ENCODE assay signal across 7 mouse cellular contexts in the genomic region with DNA sequence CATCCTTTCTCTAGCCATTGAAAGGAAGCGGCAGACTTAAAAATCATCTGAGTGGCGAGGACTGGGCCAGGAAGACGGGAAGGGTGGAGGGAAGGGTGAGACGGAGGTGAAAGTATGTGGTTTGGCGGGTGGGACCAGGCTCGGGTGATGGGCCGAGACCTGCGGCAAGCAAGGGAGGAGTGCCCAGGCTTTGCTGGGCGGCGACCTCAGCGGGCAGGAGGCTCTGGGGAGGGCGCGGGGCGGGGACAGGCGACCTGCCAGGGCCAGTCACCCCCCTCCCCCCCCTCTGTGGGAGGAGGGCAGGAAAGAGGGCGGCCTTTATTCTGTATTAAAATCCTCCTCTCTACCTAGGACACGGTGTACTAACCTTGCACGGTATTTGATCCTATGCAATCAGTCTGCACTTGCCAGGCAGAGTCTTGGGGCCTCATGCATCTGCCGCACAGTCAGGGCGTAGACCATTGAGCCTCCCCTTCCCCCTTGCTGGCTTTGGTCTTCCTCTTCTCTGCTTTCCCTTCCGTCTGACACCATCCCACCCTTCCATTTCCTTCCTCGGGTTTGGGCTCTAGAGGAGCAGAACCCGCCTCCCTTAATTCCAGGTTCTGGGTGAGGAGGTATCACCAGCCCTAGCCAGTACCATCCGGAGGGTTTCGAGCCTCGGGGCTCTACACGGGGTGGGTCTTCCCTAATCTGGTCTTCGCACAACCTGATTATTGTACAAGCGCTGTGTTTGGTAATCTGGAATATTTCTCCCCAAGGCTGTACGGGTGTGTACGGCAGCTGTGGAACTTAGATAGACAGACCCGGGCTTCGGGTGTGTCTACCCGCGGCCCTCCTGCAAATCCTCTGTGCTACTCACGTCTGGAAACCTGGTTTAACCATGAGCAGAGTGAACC. TPM values are rescaled to one million over a fixed set of nuclear protein-coding genes. Genes with fewer than 3 reads are reported as not detected.
DNase-seq lines count a peak whose midpoint lies in the region; ATAC-seq and TF ChIP-seq lines count a peak whose summit lies in the region.

No protein-coding gene starts in this region.

- WGBS in forebrain, embryonic 10.5 days, result 29% methylated on average over 32 of the region's 36 CpGs
- 19% methylated on average over 36 of the region's 36 CpGs for WGBS in limb, embryonic 10.5 days
- WGBS in midbrain, embryonic 12.5 days, result 23% methylated on average over 33 of the region's 36 CpGs

- intact Hi-C loops in heart, postnatal 25 days (cut with DNase I), result no loop called here

- peak; percentile 65 to 91 for TF ChIP-seq EP300 in MEL (IDR thresholded peaks at IDR 0.05; ENCODE audit: low read depth in 1 of 2, low read length in 2 of 2)

- peak; percentile 86 for DNase-seq in MEL (ENCODE audit: low read depth, low spot score)
- DNase-seq in forebrain, embryonic 10.5 days (ENCODE audit: extremely low spot score, low spot score), result peak; percentile 41
- peak; percentile 77 for DNase-seq in heart, postnatal 25 days (ENCODE audit: low spot score)
- peak; percentile 60 for DNase-seq in limb, embryonic 10.5 days (ENCODE audit: low spot score)
- peak; percentile 92 to 94 for DNase-seq in spleen, postnatal 36 days (ENCODE audit: low spot score in 2 of 2)

- TF ChIP-seq RAD21 in MEL (IDR thresholded peaks at IDR 0.05; ENCODE audit: low read depth, low read length), result no peak

- H3K9ac ChIP-seq in MEL (ENCODE audit: control insufficient read depth, low read depth, low read length, poor library complexity, severe bottlenecking), result peak overlapping the region; percentile 73
- peak overlapping the region; percentile 51 for H3K9ac ChIP-seq in midbrain, embryonic 12.5 days (replicated peaks)

- H3K4me3 ChIP-seq in MEL (ENCODE audit: control insufficient read depth in 1 of 2, insufficient read depth in 1 of 2, low read depth in 2 of 2, low read length in 2 of 2), result peak overlapping the region; percentile 60 to 72
- peak overlapping the region; percentile 43 for H3K4me3 ChIP-seq in bone marrow macrophage, adult 2 months (ENCODE audit: insufficient read depth, low read length)
- peak overlapping the region; percentile 56 for H3K4me3 ChIP-seq in forebrain, embryonic 10.5 days
- H3K4me3 ChIP-seq in limb, embryonic 10.5 days, result peak overlapping the region; percentile 58
- H3K4me3 ChIP-seq in midbrain, embryonic 12.5 days, result peak overlapping the region; percentile 41

- no peaks in the 10 kb centered on the region; the same call in 1 of the 2 replicates for H3K79me2 ChIP-seq in MEL (ENCODE audit: control insufficient read depth, insufficient read depth, low read length, poor library complexity)

- H3K4me1 ChIP-seq in MEL (ENCODE audit: control insufficient read depth in 1 of 2, insufficient read depth in 2 of 2, low read length in 2 of 2), result peaks cover 16 to 43% of the 10 kb centered on the region in 2 experiments
- H3K4me1 ChIP-seq in bone marrow macrophage, adult 2 months (ENCODE audit: control insufficient read depth, insufficient read depth, low read length), result peaks cover 40% of the 10 kb centered on the region
- H3K4me1 ChIP-seq in forebrain, embryonic 10.5 days, result peaks cover 68% of the 10 kb centered on the region
- H3K4me1 ChIP-seq in limb, embryonic 10.5 days, result peaks cover 47% of the 10 kb centered on the region
- H3K4me1 ChIP-seq in midbrain, embryonic 12.5 days, result peaks cover 40% of the 10 kb centered on the region

- H3K4me2 ChIP-seq in midbrain, embryonic 12.5 days (replicated peaks), result peak overlapping the region; percentile 72

- no peaks in the 10 kb centered on the region for H3K9me3 ChIP-seq in MEL (replicated peaks; ENCODE audit: insufficient read depth, low read length)
- no peaks in the 10 kb centered on the region for H3K9me3 ChIP-seq in forebrain, embryonic 10.5 days
- H3K9me3 ChIP-seq in limb, embryonic 10.5 days (replicated peaks), result no peaks in the 10 kb centered on the region
- no peaks in the 10 kb centered on the region for H3K9me3 ChIP-seq in midbrain, embryonic 12.5 days

- peak overlapping the region; percentile 91 for H3K27ac ChIP-seq in MEL (ENCODE audit: control insufficient read depth, low read depth, low read length)
- peak overlapping the region; percentile 92 for H3K27ac ChIP-seq in bone marrow macrophage, adult 2 months (ENCODE audit: insufficient read depth, low read depth, low read length)
- H3K27ac ChIP-seq in forebrain, embryonic 10.5 days, result peak overlapping the region; percentile 86
- H3K27ac ChIP-seq in limb, embryonic 10.5 days, result peak overlapping the region; percentile 84
- H3K27ac ChIP-seq in midbrain, embryonic 12.5 days (replicated peaks), result peak overlapping the region; percentile 27

- peak in 1 of 2 experiments; percentile 52; a peak in 1 of 4 replicates for TF ChIP-seq POLR2A in MEL (IDR thresholded peaks at IDR 0.05; ENCODE audit: control insufficient read depth in 1 of 2, insufficient read depth in 1 of 2, low read depth in 1 of 2, low read length in 2 of 2, poor library complexity in 1 of 2)
- no peak for TF ChIP-seq POLR2A in bone marrow macrophage, adult 2 months (IDR thresholded peaks at IDR 0.05; ENCODE audit: borderline replicate concordance, low read depth, low read length)

- peak; percentile 68 for ATAC-seq in midbrain, embryonic 12.5 days (ENCODE audit: low FRiP score, low read depth)

- H3K27me3 ChIP-seq in MEL (ENCODE audit: control insufficient read depth in 1 of 2, insufficient read depth in 2 of 2, low read length in 2 of 2), result no peaks in the 10 kb centered on the region
- peaks cover 31% of the 10 kb centered on the region for H3K27me3 ChIP-seq in forebrain, embryonic 10.5 days (ENCODE audit: poor library complexity, severe bottlenecking)
- peaks cover 32% of the 10 kb centered on the region for H3K27me3 ChIP-seq in limb, embryonic 10.5 days (ENCODE audit: low read depth, poor library complexity, severe bottlenecking)
- peaks cover 11% of the 10 kb centered on the region for H3K27me3 ChIP-seq in midbrain, embryonic 12.5 days

- H3K36me3 ChIP-seq in MEL (ENCODE audit: control insufficient read depth in 1 of 2, insufficient read depth in 2 of 2, low read length in 2 of 2), result peaks cover 0 to 28% of the 10 kb centered on the region in 2 experiments; a peak in 2 of 4 replicates
- no peaks in the 10 kb centered on the region for H3K36me3 ChIP-seq in forebrain, embryonic 10.5 days (replicated peaks)
- H3K36me3 ChIP-seq in limb, embryonic 10.5 days, result no peaks in the 10 kb centered on the region
- no peaks in the 10 kb centered on the region for H3K36me3 ChIP-seq in midbrain, embryonic 12.5 days

- no peak for TF ChIP-seq CTCF in MEL (IDR thresholded peaks at IDR 0.05 in 2 of 3, conservative IDR thresholded peaks at IDR 0.05 in 1 of 3; ENCODE audit: control insufficient read depth in 1 of 3, insufficient read depth in 1 of 3, low read depth in 2 of 3, low read length in 3 of 3, poor library complexity in 1 of 3, severe bottlenecking in 1 of 3)
- TF ChIP-seq CTCF in bone marrow macrophage, adult 2 months (IDR thresholded peaks at IDR 0.05; ENCODE audit: low read depth, low read length), result no peak

TF ChIP-seq in MEL, 35 proteins besides CTCF, POLR2A, EP300 and RAD21:
- TF ChIP-seq USF2 (IDR thresholded peaks at IDR 0.05; ENCODE audit: borderline replicate concordance in 1 of 2, insufficient read depth in 1 of 2, low read depth in 1 of 2, low read length in 2 of 2) (no peak), ELF1 (IDR thresholded peaks at IDR 0.05; ENCODE audit: low read depth, low read length) (no peak), MYC (IDR thresholded peaks at IDR 0.05; ENCODE audit: low read depth, low read length) (0 out of 2 replicates have a peak, but pooled peaks have one; percentile 18), BHLHE40 (IDR thresholded peaks at IDR 0.05; ENCODE audit: borderline replicate concordance, low read depth, low read length) (no peak), NELFE (IDR thresholded peaks at IDR 0.05; ENCODE audit: low read depth, low read length) (peak; percentile 11), ZMIZ1 (IDR thresholded peaks at IDR 0.05; ENCODE audit: low read depth, low read length) (no peak), GATA1 (IDR thresholded peaks at IDR 0.05; ENCODE audit: low read depth, low read length) (peak; percentile 73; the same call in 1 of the 2 replicates), HCFC1 (IDR thresholded peaks at IDR 0.05; ENCODE audit: low read depth, low read length) (0 out of 2 replicates have a peak, but pooled peaks have one; percentile 31), TCF12 (IDR thresholded peaks at IDR 0.05; ENCODE audit: low read depth, low read length) (peak; percentile 93), POLR2AphosphoS5 (IDR thresholded peaks at IDR 0.05; ENCODE audit: borderline replicate concordance, low read depth, low read length) (no peak), SIN3A (IDR thresholded peaks at IDR 0.05; ENCODE audit: low read length) (peak; percentile 57; the same call in 1 of the 2 replicates), TAL1 (IDR thresholded peaks at IDR 0.05; ENCODE audit: low read length) (peak; percentile 92), MAZ (IDR thresholded peaks at IDR 0.05; ENCODE audit: low read depth, low read length) (peak; percentile 73), TBP (IDR thresholded peaks at IDR 0.05; ENCODE audit: low read depth, low read length) (peak; percentile 88), UBTF (IDR thresholded peaks at IDR 0.05; ENCODE audit: borderline replicate concordance, insufficient read depth, low read depth, low read length) (peak; percentile 91), ETS1 (IDR thresholded peaks at IDR 0.05; ENCODE audit: low read depth, low read length) (peak; percentile 79), JUND (IDR thresholded peaks at IDR 0.05; ENCODE audit: low read depth, low read length) (no peak), RCOR1 (IDR thresholded peaks at IDR 0.05; ENCODE audit: low read depth, low read length) (peak; percentile 92)

RNA-seq across cellular contexts. Expression of gene Wdr26, which starts 45.1 kb away (rescaled TPM):
- total RNA-seq in MEL (2012; rRNA removed), result 21.6 and 23.5 TPM in 2 replicates
- 10 to 100 TPM in 1 of 2 experiments, not detected in 1; 35.1 TPM for polyA plus RNA-seq in MEL (2012; ENCODE audit: insufficient read depth in 1 of 2, insufficient read length in 2 of 2, low read depth in 1 of 2, low replicate concordance in 2 of 2, missing spikeins in 1 of 2)
- polyA plus RNA-seq in bone marrow macrophage, adult 2 months (2012; ENCODE audit: insufficient read depth, insufficient read length, missing spikeins), result 226 and 227 TPM in 2 replicates
- 26.3 and 28.1 TPM in 2 replicates for polyA plus RNA-seq in forebrain, embryonic 10.5 days (2016; fragmentation: Nextera tagmentation; extraction: Ambion mirVana)
- total RNA-seq in heart, postnatal 25 days (2021), result 100 to 1,000 TPM in 1 of 2 experiments, 10 to 100 TPM in 1; 96.0 to 103 TPM
- 25.0 and 27.7 TPM in 2 replicates for polyA plus RNA-seq in limb, embryonic 10.5 days (2016; fragmentation: Nextera tagmentation; extraction: Ambion mirVana)
- polyA plus RNA-seq in midbrain, embryonic 12.5 days (2016; fragmentation: Nextera tagmentation; extraction: Ambion mirVana), result 41.6 and 53.4 TPM in 2 replicates

Comparison
In these comparisons a context has a peak if more than half of its experiments do, and no peak if none do; other contexts are left out.
1. Peak in every context shown above with its lines: DNase-seq, ATAC-seq, H3K4me3 ChIP-seq and H3K27ac ChIP-seq.
2. DNase-seq: peak in every context shown above with its lines; median percentile 93 in spleen, postnatal 36 days; 86 in MEL; 77 in heart, postnatal 25 days; 60 in limb, embryonic 10.5 days; 41 in forebrain, embryonic 10.5 days.
3. H3K27ac ChIP-seq: peak in every context shown above with its lines; median percentile 92 in bone marrow macrophage, adult 2 months; 91 in MEL; 86 in forebrain, embryonic 10.5 days; 84 in limb, embryonic 10.5 days; 27 in midbrain, embryonic 12.5 days.